In genomic region chr6:42324067-42324481, GRCm38 (mm10) we compare ENCODE assay signal across 8 mouse cellular contexts. TPM values are rescaled to one million over a fixed set of nuclear protein-coding genes. Genes with fewer than 3 reads are reported as not detected.
A peak's percentile ranks its signal among the peaks of the same experiment; 100 is the strongest.
DNase-seq lines count a peak whose midpoint lies in the region; ATAC-seq and TF ChIP-seq lines count a peak whose summit lies in the region.

No protein-coding gene starts in this region.

- H3K27me3 ChIP-seq in heart, embryonic 15.5 days, result peaks cover 46% of the 10 kb centered on the region
- peaks cover 23% of the 10 kb centered on the region for H3K27me3 ChIP-seq in limb, embryonic 14.5 days (ENCODE audit: control insufficient read depth, insufficient read depth, low read length)

- intact Hi-C loops in gastrocnemius, adult 2 months (cut with DNase I), result no loop called here

- no peaks in the 10 kb centered on the region for H3K9me3 ChIP-seq in heart, embryonic 15.5 days (replicated peaks)
- H3K9me3 ChIP-seq in limb, embryonic 14.5 days (ENCODE audit: control insufficient read depth, low read length), result no peaks in the 10 kb centered on the region

- no peak for DNase-seq in gastrocnemius, adult 2 months
- no peak for DNase-seq in gastrocnemius, postnatal 25 days
- no peak for DNase-seq in limb, embryonic 14.5 days (ENCODE audit: low spot score)
- DNase-seq in urinary bladder, postnatal 36 days (ENCODE audit: low spot score in 2 of 2), result no peak

- under 1% methylated on average over 32 of the region's 32 CpGs for WGBS in heart, embryonic 15.5 days
- 0% methylated on average over 13 of the region's 32 CpGs for WGBS in limb, embryonic 14.5 days
- WGBS in olfactory bulb, adult 2 months, result 2% methylated on average over 25 of the region's 32 CpGs

- peak overlapping the region; percentile 77 for H3K4me3 ChIP-seq in gastrocnemius, adult 2 months
- peak overlapping the region; percentile 92 for H3K4me3 ChIP-seq in cortical plate, adult 2 months (ENCODE audit: insufficient read depth, low read length)
- H3K4me3 ChIP-seq in heart, embryonic 15.5 days, result peak overlapping the region; percentile 71
- peak overlapping the region; percentile 63 for H3K4me3 ChIP-seq in limb, embryonic 14.5 days (replicated peaks; ENCODE audit: low read length)
- peak overlapping the region; percentile 85 for H3K4me3 ChIP-seq in olfactory bulb, adult 2 months (ENCODE audit: insufficient read depth, low read depth, low read length)

- TF ChIP-seq CTCF in gastrocnemius, adult 2 months (IDR thresholded peaks at IDR 0.05), result no peak
- TF ChIP-seq CTCF in cortical plate, adult 2 months (IDR thresholded peaks at IDR 0.05; ENCODE audit: extremely low read depth, insufficient read depth, low read length), result no peak
- no peak for TF ChIP-seq CTCF in olfactory bulb, adult 2 months (IDR thresholded peaks at IDR 0.05; ENCODE audit: insufficient read depth, low read depth, low read length)

- H3K27ac ChIP-seq in gastrocnemius, adult 2 months, result 0 out of 2 replicates have a peak overlapping the region, but pooled peaks have one; percentile 56
- peak overlapping the region; percentile 97 for H3K27ac ChIP-seq in cortical plate, adult 2 months (ENCODE audit: insufficient read depth, low read length)
- no peak overlapping the region for H3K27ac ChIP-seq in heart, embryonic 15.5 days
- H3K27ac ChIP-seq in limb, embryonic 14.5 days (replicated peaks; ENCODE audit: low read depth, low read length), result no peak overlapping the region
- peak overlapping the region; percentile 96 for H3K27ac ChIP-seq in olfactory bulb, adult 2 months (ENCODE audit: insufficient read depth, low read depth, low read length)

- H3K36me3 ChIP-seq in heart, embryonic 15.5 days, result no peaks in the 10 kb centered on the region
- H3K36me3 ChIP-seq in limb, embryonic 14.5 days (ENCODE audit: control insufficient read depth, insufficient read depth, low read length), result no peaks in the 10 kb centered on the region

- peak; percentile 27 for ATAC-seq in CD4-positive, CD25-positive, alpha-beta regulatory T cell, adult 4 months
- peak; percentile 42 for ATAC-seq in heart, embryonic 15.5 days (replicated peaks; ENCODE audit: insufficient number of reproducible peaks, insufficient read depth, low FRiP score, low read depth)
- ATAC-seq in limb, embryonic 14.5 days (ENCODE audit: low FRiP score, low read depth), result peak; percentile 20

- 0 out of 2 replicates have a peak, but pooled peaks have one; percentile 15 for TF ChIP-seq POLR2A in cortical plate, adult 2 months (IDR thresholded peaks at IDR 0.05; ENCODE audit: extremely low read depth, insufficient read depth, low read length)
- no peak for TF ChIP-seq POLR2A in limb, embryonic 14.5 days (IDR thresholded peaks at IDR 0.05; ENCODE audit: borderline replicate concordance, extremely low read depth, insufficient read depth, insufficient read length)
- TF ChIP-seq POLR2A in olfactory bulb, adult 2 months (IDR thresholded peaks at IDR 0.05; ENCODE audit: insufficient read depth, low read depth, low read length), result no peak

- peak overlapping the region; percentile 99 for H3K4me2 ChIP-seq in heart, embryonic 15.5 days
- peak overlapping the region; percentile 97 for H3K4me2 ChIP-seq in limb, embryonic 14.5 days (replicated peaks; ENCODE audit: low read depth, low read length, severe bottlenecking)

- peak overlapping the region; percentile 51 for H3K9ac ChIP-seq in heart, embryonic 15.5 days
- peak overlapping the region; percentile 62 for H3K9ac ChIP-seq in limb, embryonic 14.5 days (ENCODE audit: low read depth, low read length, severe bottlenecking)

- H3K4me1 ChIP-seq in cortical plate, adult 2 months (ENCODE audit: control insufficient read depth, insufficient read depth, low read length), result no peaks in the 10 kb centered on the region; the same call in 1 of the 2 replicates
- peaks cover 19% of the 10 kb centered on the region for H3K4me1 ChIP-seq in heart, embryonic 15.5 days (replicated peaks)
- peaks cover 5% of the 10 kb centered on the region for H3K4me1 ChIP-seq in limb, embryonic 14.5 days (ENCODE audit: control insufficient read depth, insufficient read depth, low read length)
- H3K4me1 ChIP-seq in olfactory bulb, adult 2 months (ENCODE audit: control insufficient read depth, insufficient read depth, low read length), result peaks cover 12% of the 10 kb centered on the region

RNA-seq across cellular contexts. Expression of gene Fam131b, which starts 0.4 kb away (rescaled TPM):
- total RNA-seq in gastrocnemius, adult 2 months (2021), result under 1 TPM; 0.33 to 0.45 TPM
- under 1 TPM; 0.41 to 0.54 TPM for total RNA-seq in gastrocnemius, postnatal 25 days (2021)
- not detected for polyA plus RNA-seq in CD4-positive, CD25-positive, alpha-beta regulatory T cell, adult 4 months (2017; shearing (Covaris generic))
- 88.0 and 88.1 TPM in 2 replicates for polyA plus RNA-seq in cortical plate, adult 2 months (2012; rRNA removed)
- 0.10 and 0.24 TPM in 2 replicates for polyA plus RNA-seq in heart, embryonic 15.5 days (2015; fragmentation: Nextera tagmentation; extraction: Ambion mirVana)
- polyA plus RNA-seq in limb, embryonic 14.5 days (2012; rRNA removed), result 2.9 and 3.6 TPM in 2 replicates
- polyA plus RNA-seq in limb, embryonic 14.5 days (2014; fragmentation: Nextera tagmentation; extraction: Ambion mirVana), result 0.29 and 0.47 TPM in 2 replicates
- not detected in 2 replicates for polyA plus RNA-seq in olfactory bulb, adult 2 months (2012; ENCODE audit: insufficient read depth, insufficient read length, low replicate concordance, missing spikeins)

RNA-seq across cellular contexts. Expression of gene Zyx, which starts 25.4 kb away (rescaled TPM):
- 10 to 100 TPM; 19.7 to 24.7 TPM for total RNA-seq in gastrocnemius, adult 2 months (2021)
- total RNA-seq in gastrocnemius, postnatal 25 days (2021), result 10 to 100 TPM; 28.8 to 32.3 TPM
- polyA plus RNA-seq in CD4-positive, CD25-positive, alpha-beta regulatory T cell, adult 4 months (2017; shearing (Covaris generic)), result 10 to 100 TPM; 37.2 to 50.6 TPM
- polyA plus RNA-seq in cortical plate, adult 2 months (2012; rRNA removed), result 51.8 and 56.3 TPM in 2 replicates
- polyA plus RNA-seq in heart, embryonic 15.5 days (2015; fragmentation: Nextera tagmentation; extraction: Ambion mirVana), result 136 and 173 TPM in 2 replicates
- 176 and 232 TPM in 2 replicates for polyA plus RNA-seq in limb, embryonic 14.5 days (2012; rRNA removed)
- 152 and 159 TPM in 2 replicates for polyA plus RNA-seq in limb, embryonic 14.5 days (2014; fragmentation: Nextera tagmentation; extraction: Ambion mirVana)
- polyA plus RNA-seq in olfactory bulb, adult 2 months (2012; ENCODE audit: insufficient read depth, insufficient read length, low replicate concordance, missing spikeins), result not detected in 2 replicates

RNA-seq across cellular contexts. Expression of gene Clcn1, which starts 37.6 kb away (rescaled TPM):
- 100 to 1,000 TPM; 126 to 170 TPM for total RNA-seq in gastrocnemius, adult 2 months (2021)
- total RNA-seq in gastrocnemius, postnatal 25 days (2021), result 100 to 1,000 TPM; 105 to 116 TPM
- not detected for polyA plus RNA-seq in CD4-positive, CD25-positive, alpha-beta regulatory T cell, adult 4 months (2017; shearing (Covaris generic))
- polyA plus RNA-seq in cortical plate, adult 2 months (2012; rRNA removed), result 6.3 and 6.8 TPM in 2 replicates
- polyA plus RNA-seq in heart, embryonic 15.5 days (2015; fragmentation: Nextera tagmentation; extraction: Ambion mirVana), result 0.28 and 0.33 TPM in 2 replicates
- 1.9 TPM in 2 replicates for polyA plus RNA-seq in limb, embryonic 14.5 days (2012; rRNA removed)
- 0.29 and 0.61 TPM in 2 replicates for polyA plus RNA-seq in limb, embryonic 14.5 days (2014; fragmentation: Nextera tagmentation; extraction: Ambion mirVana)
- not detected in 2 replicates for polyA plus RNA-seq in olfactory bulb, adult 2 months (2012; ENCODE audit: insufficient read depth, insufficient read length, low replicate concordance, missing spikeins)

RNA-seq across cellular contexts. Expression of gene Epha1, which starts 49.0 kb away (rescaled TPM):
- under 1 TPM in 1 of 2 experiments, not detected in 1; 0.10 TPM for total RNA-seq in gastrocnemius, adult 2 months (2021)
- total RNA-seq in gastrocnemius, postnatal 25 days (2021), result under 1 TPM; 0.15 to 0.32 TPM
- 1 to 10 TPM in 1 of 2 experiments, under 1 TPM in 1; 0.98 to 1.2 TPM for polyA plus RNA-seq in CD4-positive, CD25-positive, alpha-beta regulatory T cell, adult 4 months (2017; shearing (Covaris generic))
- polyA plus RNA-seq in cortical plate, adult 2 months (2012; rRNA removed), result 0.23 and 0.25 TPM in 2 replicates
- 2.2 and 4.3 TPM in 2 replicates for polyA plus RNA-seq in heart, embryonic 15.5 days (2015; fragmentation: Nextera tagmentation; extraction: Ambion mirVana)
- polyA plus RNA-seq in limb, embryonic 14.5 days (2012; rRNA removed), result 17.7 and 18.3 TPM in 2 replicates
- polyA plus RNA-seq in limb, embryonic 14.5 days (2014; fragmentation: Nextera tagmentation; extraction: Ambion mirVana), result 7.4 and 8.8 TPM in 2 replicates
- polyA plus RNA-seq in olfactory bulb, adult 2 months (2012; ENCODE audit: insufficient read depth, insufficient read length, low replicate concordance, missing spikeins), result not detected in 2 replicates

RNA-seq across cellular contexts. Expression of gene Casp2, which starts 59.3 kb away (rescaled TPM):
- 1 to 10 TPM; 5.0 to 6.1 TPM for total RNA-seq in gastrocnemius, adult 2 months (2021)
- 1 to 10 TPM; 5.0 to 5.1 TPM for total RNA-seq in gastrocnemius, postnatal 25 days (2021)
- 10 to 100 TPM; 46.4 to 72.8 TPM for polyA plus RNA-seq in CD4-positive, CD25-positive, alpha-beta regulatory T cell, adult 4 months (2017; shearing (Covaris generic))
- polyA plus RNA-seq in cortical plate, adult 2 months (2012; rRNA removed), result 19.7 and 23.4 TPM in 2 replicates
- 26.2 and 37.2 TPM in 2 replicates for polyA plus RNA-seq in heart, embryonic 15.5 days (2015; fragmentation: Nextera tagmentation; extraction: Ambion mirVana)
- 78.1 and 102 TPM in 2 replicates for polyA plus RNA-seq in limb, embryonic 14.5 days (2012; rRNA removed)
- 53.3 and 54.9 TPM in 2 replicates for polyA plus RNA-seq in limb, embryonic 14.5 days (2014; fragmentation: Nextera tagmentation; extraction: Ambion mirVana)
- polyA plus RNA-seq in olfactory bulb, adult 2 months (2012; ENCODE audit: insufficient read depth, insufficient read length, low replicate concordance, missing spikeins), result not detected in 2 replicates

Comparison
In these comparisons a context has a peak if more than half of its experiments do, and no peak if none do; other contexts are left out.
1. H3K27ac ChIP-seq: peak in gastrocnemius, adult 2 months (single experiment), cortical plate, adult 2 months (single experiment) and olfactory bulb, adult 2 months (single experiment); none in heart, embryonic 15.5 days (single experiment) and limb, embryonic 14.5 days (single experiment).
2. RNA of gene Zyx, which starts 25.4 kb away (polyA plus RNA-seq): 152 to 232 TPM in limb, embryonic 14.5 days, 136 to 173 TPM in heart, embryonic 15.5 days, 51.8 to 56.3 TPM in cortical plate, adult 2 months and 37.2 to 50.6 TPM in CD4-positive, CD25-positive, alpha-beta regulatory T cell, adult 4 months; not detected in olfactory bulb, adult 2 months; every median in the first group is over 10 times any median in the second.
3. Peak in every context shown above with its lines, with median percentiles within 50 percentile points of each other: H3K4me3 ChIP-seq and ATAC-seq.